Mouse (Mus musculus): ENCODE results near the gene Ermap. TPM values are rescaled to one million over a fixed set of nuclear protein-coding genes. Genes with fewer than 3 reads are reported as not detected.
A peak's percentile ranks its signal among the peaks of the same experiment; 100 is the strongest.

The Ermap gene
- polyA plus RNA-seq, 1 experiment from 2014 or later, result 11.5 TPM

GRCm38 (mm10) chr4:119162990-119163389 is 26.8 kb downstream of the Ermap start:
- Histone ChIP-seq H3K4me1 (no peaks in the 10 kb centered on the region), H3K9ac (no peak overlapping the region), H3K4me3 (no peak overlapping the region), H3K27me3 (replicated peaks) (no peaks in the 10 kb centered on the region), H3K27ac (replicated peaks) (no peak overlapping the region), H3K36me3 (0 out of 2 replicates have a peak, but pooled peaks cover 2% of the 10 kb centered on the region), H3K9me3 (no peaks in the 10 kb centered on the region), H3K4me2 (no peak overlapping the region)
- no peak for ATAC-seq (ENCODE audit: extremely low read depth, insufficient number of reproducible peaks, low FRiP score, low TSS enrichment)
- WGBS, result 70% methylated on average over 4 of the region's 4 CpGs

DNA sequence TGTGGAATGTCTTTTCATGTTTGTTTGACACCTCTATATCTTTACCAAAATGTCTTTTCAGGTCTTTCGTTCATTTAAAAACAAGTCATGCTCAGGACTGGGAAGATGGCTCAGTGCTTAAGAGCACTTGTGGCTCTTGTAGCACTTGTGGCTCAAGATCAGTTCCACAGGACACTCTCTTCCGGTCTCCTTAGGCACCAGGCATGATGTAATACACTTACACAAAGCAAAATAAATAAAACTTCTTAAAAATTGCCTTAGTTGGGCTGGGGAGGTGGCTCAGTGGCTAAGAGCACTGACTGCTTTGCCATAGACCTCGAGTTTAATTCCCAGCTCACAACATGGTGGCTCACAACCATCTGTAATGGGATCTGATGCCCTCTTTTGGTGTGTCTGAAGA is 28.5 kb downstream of the Ermap start:
- no peaks in the 10 kb centered on the region for H3K4me1 ChIP-seq
- H3K4me2 ChIP-seq, result no peak overlapping the region
- no peak for ATAC-seq (ENCODE audit: extremely low read depth, insufficient number of reproducible peaks, low FRiP score, low TSS enrichment)
- H3K27ac ChIP-seq (replicated peaks), result no peak overlapping the region
- no peak overlapping the region for H3K9ac ChIP-seq
- WGBS, result 61% methylated on average over 3 of the region's 3 CpGs
- H3K27me3 ChIP-seq (replicated peaks), result no peaks in the 10 kb centered on the region
- no peaks in the 10 kb centered on the region for H3K9me3 ChIP-seq
- no peak overlapping the region for H3K4me3 ChIP-seq
- H3K36me3 ChIP-seq, result no peaks in the 10 kb centered on the region

- Histone ChIP-seq H3K9ac (no peak overlapping the region), H3K4me1 (no peaks in the 10 kb centered on the region), H3K27me3 (replicated peaks) (no peaks in the 10 kb centered on the region), H3K27ac (replicated peaks) (no peak overlapping the region), H3K36me3 (no peaks in the 10 kb centered on the region), H3K9me3 (no peaks in the 10 kb centered on the region), H3K4me2 (no peak overlapping the region), H3K4me3 (no peak overlapping the region)
- ATAC-seq (ENCODE audit: extremely low read depth, insufficient number of reproducible peaks, low FRiP score, low TSS enrichment), result no peak
- 59% methylated on average over 5 of the region's 5 CpGs for WGBS
These were observed 31.9 kb downstream of the Ermap start for GRCm38 (mm10) chr4:119157891-119158290.

GRCm38 (mm10) chr4:119157186-119157585 is 32.6 kb downstream of the Ermap start:
- Histone ChIP-seq H3K4me1 (no peaks in the 10 kb centered on the region), H3K4me3 (no peak overlapping the region), H3K4me2 (no peak overlapping the region), H3K27ac (replicated peaks) (no peak overlapping the region), H3K36me3 (no peaks in the 10 kb centered on the region), H3K27me3 (replicated peaks) (no peaks in the 10 kb centered on the region), H3K9me3 (no peaks in the 10 kb centered on the region), H3K9ac (no peak overlapping the region)
- 34% methylated on average over 2 of the region's 2 CpGs for WGBS
- ATAC-seq (ENCODE audit: extremely low read depth, insufficient number of reproducible peaks, low FRiP score, low TSS enrichment), result no peak

GRCm38 (mm10) chr4:119148741-119149140 is 41.1 kb downstream of the Ermap start:
- no peak overlapping the region for H3K27ac ChIP-seq (replicated peaks)
- 73% methylated on average over 11 of the region's 11 CpGs for WGBS
- ATAC-seq (ENCODE audit: extremely low read depth, insufficient number of reproducible peaks, low FRiP score, low TSS enrichment), result no peak
- no peaks in the 10 kb centered on the region for H3K9me3 ChIP-seq
- no peak overlapping the region for H3K9ac ChIP-seq
- H3K4me2 ChIP-seq, result no peak overlapping the region
- H3K4me1 ChIP-seq, result peaks cover 10% of the 10 kb centered on the region
- no peaks in the 10 kb centered on the region for H3K36me3 ChIP-seq
- H3K27me3 ChIP-seq (replicated peaks), result peaks cover 20% of the 10 kb centered on the region
- H3K4me3 ChIP-seq, result no peak overlapping the region

- H3K4me2 ChIP-seq, result no peak overlapping the region
- H3K27ac ChIP-seq (replicated peaks), result no peak overlapping the region
- no peak overlapping the region for H3K9ac ChIP-seq
- no peak for ATAC-seq (ENCODE audit: extremely low read depth, insufficient number of reproducible peaks, low FRiP score, low TSS enrichment)
- no peaks in the 10 kb centered on the region for H3K9me3 ChIP-seq
- WGBS, result 84% methylated on average over 5 of the region's 5 CpGs
- peaks cover 25% of the 10 kb centered on the region for H3K27me3 ChIP-seq (replicated peaks)
- H3K4me1 ChIP-seq, result peaks cover 10% of the 10 kb centered on the region
- H3K36me3 ChIP-seq, result no peaks in the 10 kb centered on the region
- H3K4me3 ChIP-seq, result no peak overlapping the region
These were observed 42.5 kb downstream of the Ermap start for GRCm38 (mm10) chr4:119147347-119147746.

DNA sequence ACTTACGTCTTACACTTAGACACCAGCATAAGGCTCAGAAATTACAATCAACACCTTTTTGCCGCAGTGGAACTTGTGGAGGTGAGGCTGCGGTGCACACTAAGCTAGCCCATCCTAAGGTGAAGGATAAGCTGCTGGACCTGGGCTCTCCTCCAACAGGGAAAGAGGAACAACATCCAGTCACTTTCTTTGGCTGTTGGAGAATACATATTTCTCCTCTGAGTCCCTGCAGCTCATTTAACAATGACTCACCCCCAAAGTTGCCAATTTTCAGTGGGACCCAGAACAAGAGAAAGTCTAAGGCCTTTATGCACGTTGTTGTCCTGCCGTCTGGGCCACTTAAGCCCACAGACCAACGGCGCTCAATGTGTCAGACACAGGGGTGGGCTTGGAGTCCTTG is 43.0 kb downstream of the Ermap start:
- Histone ChIP-seq H3K9me3 (no peaks in the 10 kb centered on the region), H3K4me2 (no peak overlapping the region), H3K9ac (no peak overlapping the region), H3K27me3 (replicated peaks) (peaks cover 25% of the 10 kb centered on the region), H3K36me3 (no peaks in the 10 kb centered on the region), H3K4me1 (peaks cover 10% of the 10 kb centered on the region), H3K4me3 (no peak overlapping the region), H3K27ac (replicated peaks) (no peak overlapping the region)
- WGBS, result 81% methylated on average over 7 of the region's 7 CpGs
- ATAC-seq (ENCODE audit: extremely low read depth, insufficient number of reproducible peaks, low FRiP score, low TSS enrichment), result no peak

- Histone ChIP-seq H3K9me3 (no peaks in the 10 kb centered on the region), H3K4me1 (peaks cover 24% of the 10 kb centered on the region), H3K4me2 (peak overlapping the region; percentile 63), H3K36me3 (peaks cover 8% of the 10 kb centered on the region), H3K9ac (peak overlapping the region; percentile 56), H3K27me3 (replicated peaks) (peaks cover 9% of the 10 kb centered on the region; the same call in 1 of the 2 replicates), H3K4me3 (peak overlapping the region; percentile 27), H3K27ac (replicated peaks) (no peak overlapping the region)
- 26% methylated on average over 24 of the region's 24 CpGs for WGBS
- ATAC-seq (ENCODE audit: extremely low read depth, insufficient number of reproducible peaks, low FRiP score, low TSS enrichment), result no peak
These were observed 47.5 kb downstream of the Ermap start for GRCm38 (mm10) chr4:119142230-119142871.

GRCm38 (mm10) chr4:119141191-119141590 is 48.6 kb downstream of the Ermap start:
- 29% methylated on average over 10 of the region's 10 CpGs for WGBS
- peak overlapping the region; percentile 34 for H3K4me2 ChIP-seq
- H3K27ac ChIP-seq (replicated peaks), result peak overlapping the region; percentile 55

GRCm38 (mm10) chr4:119140126-119140525 is 49.7 kb downstream of the Ermap start:
- no peaks in the 10 kb centered on the region for H3K9me3 ChIP-seq
- no peak overlapping the region for H3K9ac ChIP-seq
- ATAC-seq (ENCODE audit: extremely low read depth, insufficient number of reproducible peaks, low FRiP score, low TSS enrichment), result no peak
- no peak overlapping the region for H3K27ac ChIP-seq (replicated peaks)
- no peak overlapping the region for H3K4me3 ChIP-seq
- 0 out of 2 replicates have a peak, but pooled peaks cover 9% of the 10 kb centered on the region for H3K27me3 ChIP-seq (replicated peaks)
- no peak overlapping the region for H3K4me2 ChIP-seq
- peaks cover 30% of the 10 kb centered on the region for H3K36me3 ChIP-seq
- peaks cover 26% of the 10 kb centered on the region for H3K4me1 ChIP-seq
- 38% methylated on average over 3 of the region's 3 CpGs for WGBS

More at GRCm38 (mm10) chr4:119141191-119141590, 48.6 kb downstream of the Ermap start:
- Histone ChIP-seq H3K9me3 (no peaks in the 10 kb centered on the region), H3K27me3 (replicated peaks) (peaks cover 9% of the 10 kb centered on the region; the same call in 1 of the 2 replicates), H3K9ac (no peak overlapping the region), H3K4me3 (no peak overlapping the region), H3K4me1 (peaks cover 26% of the 10 kb centered on the region), H3K36me3 (peaks cover 19% of the 10 kb centered on the region)
- ATAC-seq (ENCODE audit: extremely low read depth, insufficient number of reproducible peaks, low FRiP score, low TSS enrichment), result no peak

GRCm38 (mm10) chr4:119138776-119139175 is 51.0 kb downstream of the Ermap start:
- Histone ChIP-seq H3K36me3 (peaks cover 44% of the 10 kb centered on the region), H3K9me3 (no peaks in the 10 kb centered on the region), H3K27me3 (replicated peaks) (0 out of 2 replicates have a peak, but pooled peaks cover 5% of the 10 kb centered on the region), H3K4me1 (peaks cover 26% of the 10 kb centered on the region), H3K4me2 (peak overlapping the region; percentile 47), H3K4me3 (no peak overlapping the region), H3K9ac (no peak overlapping the region), H3K27ac (replicated peaks) (peak overlapping the region; percentile 31; the same call in 1 of the 2 replicates)
- no peak for ATAC-seq (ENCODE audit: extremely low read depth, insufficient number of reproducible peaks, low FRiP score, low TSS enrichment)
- WGBS, result 65% methylated on average over 8 of the region's 8 CpGs

GRCm38 (mm10) chr4:119138171-119138570 is 51.6 kb downstream of the Ermap start:
- WGBS, result 18% methylated on average over 18 of the region's 18 CpGs
- H3K27ac ChIP-seq (replicated peaks), result peak overlapping the region; percentile 31; the same call in 1 of the 2 replicates

More at GRCm38 (mm10) chr4:119138171-119138570, 51.6 kb downstream of the Ermap start:
- 0 out of 2 replicates have a peak, but pooled peaks have one; percentile 35 for ATAC-seq (ENCODE audit: extremely low read depth, insufficient number of reproducible peaks, low FRiP score, low TSS enrichment)
- Histone ChIP-seq H3K9ac (peak overlapping the region; percentile 55; the same call in 1 of the 2 replicates), H3K9me3 (no peaks in the 10 kb centered on the region), H3K4me1 (peaks cover 26% of the 10 kb centered on the region), H3K4me2 (peak overlapping the region; percentile 47), H3K36me3 (peaks cover 50% of the 10 kb centered on the region), H3K4me3 (0 out of 2 replicates have a peak overlapping the region, but pooled peaks have one; percentile 13), H3K27me3 (replicated peaks) (no peaks in the 10 kb centered on the region)

Measured in heart, embryonic 13.5 days (tissue).